Mouse (Mus musculus) kidney, postnatal 0 days (tissue): ENCODE data around the gene Mmp7. TPM values are rescaled to one million over a fixed set of nuclear protein-coding genes. Genes with fewer than 3 reads are reported as not detected.

Experiments
- ATAC-seq: fragments of 200-750 bp; cut with Nextera tagmentation; replicated peaks from 2 replicates; pipeline ENCODE4 v1.8.0; 2017; ENCODE audit warnings: low read depth, moderate number of reproducible peaks, moderate TSS enrichment, moderate library complexity; ENCODE audit not compliant: low FRiP score
- DNase-seq: peaks from one replicate; pipeline ENCODE4 v3.0.0-alpha.2; 2016; ENCODE audit warnings: low spot score
- H3K27ac ChIP-seq: fragments of 300-500 bp; sonication (generic); 2 replicates; pipeline ENCODE4 v1.5.1; 2014; ENCODE audit warnings: mild to moderate bottlenecking
- H3K27me3 ChIP-seq: fragments of 300-500 bp; sonication (generic); 2 replicates; pipeline ENCODE4 v1.6.1; 2014; ENCODE audit warnings: low read length, mixed read lengths; ENCODE audit not compliant: insufficient read depth
- H3K36me3 ChIP-seq: fragments of 300-500 bp; sonication (generic); 2 replicates; pipeline ENCODE4 v1.6.1; 2014; ENCODE audit warnings: low read length, mixed read lengths; ENCODE audit not compliant: insufficient read depth
- H3K4me1 ChIP-seq: fragments of 300-500 bp; sonication (generic); replicated peaks from 2 replicates; pipeline ENCODE4 v1.6.1; 2014; ENCODE audit warnings: antibody characterized with exemption, low read length, mixed read lengths; ENCODE audit not compliant: insufficient read depth
- H3K4me2 ChIP-seq: fragments of 300-500 bp; sonication (generic); 2 replicates; pipeline ENCODE4 v1.6.1; 2014; ENCODE audit warnings: mild to moderate bottlenecking, low read length, moderate library complexity, mixed read lengths
- H3K4me3 ChIP-seq: fragments of 300-500 bp; sonication (generic); replicated peaks from 2 replicates; pipeline ENCODE4 v1.5.1; 2014; ENCODE audit warnings: low read depth, low read length
- H3K9ac ChIP-seq: fragments of 300-500 bp; sonication (generic); 2 replicates; pipeline ENCODE4 v1.6.1; 2014; ENCODE audit warnings: low read depth, low read length
- H3K9me3 ChIP-seq: fragments of 300-500 bp; sonication (generic); replicated peaks from 2 replicates; pipeline ENCODE4 v1.6.1; 2016; ENCODE audit warnings: low read length, inconsistent platforms, mixed read lengths
- CTCF ChIP-seq: IDR thresholded peaks from 2 replicates; pipeline ENCODE4 v1.5.1; 2016; ENCODE audit warnings: antibody characterized with exemption, low read depth, mild to moderate bottlenecking, moderate library complexity
- WGBS: fragments of 180-500 bp; shearing (Covaris S2); extraction: QIAGEN DNeasy Blood & Tissue Kit; methylation state at CpG from one replicate; pipeline ENCODE4 v1.1.7; 2014; 5-methylcytosine and 5-hydroxymethylcytosine counted together
- polyA plus RNA-seq: library from polyadenylated mRNA; unstranded; fragments of >200 nt; fragmentation: Nextera tagmentation; extraction: Ambion mirVana; gene quantifications from 2 replicates; pipeline ENCODE4 v1.2.1, GENCODE M21; 2015

Gene Mmp7
- polyA plus RNA-seq, 1 experiment from 2014 or later = 0.32 TPM

GRCm38 (mm10) chr9:7661371-7661770 lies 30.5 kb upstream of the Mmp7 start:
- H3K27ac ChIP-seq = no peak overlapping the region
- no peak overlapping the region for H3K4me2 ChIP-seq
- WGBS = 76% methylated on average over 1 of the region's 1 CpGs
- ATAC-seq = 0 out of 2 replicates have a peak, but pooled peaks have one; percentile 10
- no peaks in the 10 kb centered on the region for H3K36me3 ChIP-seq
- DNase-seq = no peak
- TF ChIP-seq CTCF = no peak
- H3K9me3 ChIP-seq = no peaks in the 10 kb centered on the region; the same call in 1 of the 2 replicates
- no peaks in the 10 kb centered on the region for H3K4me1 ChIP-seq
- H3K9ac ChIP-seq = no peak overlapping the region
- no peak overlapping the region for H3K4me3 ChIP-seq
- H3K27me3 ChIP-seq = no peaks in the 10 kb centered on the region

DNA sequence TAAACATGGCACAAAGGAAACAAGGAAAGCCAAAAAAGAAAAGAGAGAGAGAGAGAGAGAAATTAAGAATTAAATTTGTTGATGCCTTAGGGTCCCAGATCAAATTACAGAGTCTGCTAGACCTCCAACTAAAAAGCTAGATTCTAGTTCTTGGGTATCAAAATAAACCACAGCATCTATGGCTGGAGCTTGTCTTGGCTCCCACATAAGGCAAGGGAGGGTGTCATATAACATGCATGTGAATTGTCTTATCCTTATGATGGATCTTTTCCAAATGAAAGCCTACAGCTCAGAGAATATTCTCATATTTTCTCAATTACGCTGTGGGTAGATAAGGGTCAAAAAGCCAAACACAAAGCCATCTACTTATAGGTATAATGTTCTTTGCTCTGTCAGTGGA lies 22.2 kb upstream of the Mmp7 start:
- ATAC-seq (no peak), DNase-seq (no peak)
- H3K4me1 ChIP-seq = no peaks in the 10 kb centered on the region
- no peak overlapping the region for H3K27ac ChIP-seq
- H3K4me2 ChIP-seq = no peak overlapping the region
- no peaks in the 10 kb centered on the region for H3K9me3 ChIP-seq
- no peak overlapping the region for H3K9ac ChIP-seq
- no peaks in the 10 kb centered on the region for H3K27me3 ChIP-seq
- H3K4me3 ChIP-seq = no peak overlapping the region
- WGBS = 86% methylated on average over 1 of the region's 1 CpGs
- H3K36me3 ChIP-seq = no peaks in the 10 kb centered on the region
- TF ChIP-seq CTCF = no peak

DNA sequence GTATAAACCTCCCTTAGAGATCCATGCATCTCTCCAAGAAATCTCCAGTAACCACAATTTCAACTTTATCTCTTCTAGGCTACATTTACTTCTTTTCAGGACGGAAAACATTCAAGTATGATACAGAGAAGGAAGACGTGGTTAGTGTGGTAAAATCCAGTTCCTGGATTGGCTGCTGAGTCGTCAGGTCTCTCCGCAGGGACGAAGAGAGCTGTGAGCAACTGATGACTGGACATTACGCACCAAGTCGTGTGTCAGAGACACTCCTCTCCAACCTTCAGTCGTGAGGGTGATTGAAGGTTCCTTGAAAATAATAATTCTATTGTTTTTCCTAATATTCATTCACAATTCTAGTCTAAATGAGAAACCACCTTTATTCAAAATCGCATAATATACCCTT lies 18.9 kb upstream of the Mmp7 start:
- ATAC-seq (no peak), DNase-seq (no peak)
- H3K9ac ChIP-seq = no peak overlapping the region
- no peak overlapping the region for H3K4me2 ChIP-seq
- no peaks in the 10 kb centered on the region for H3K36me3 ChIP-seq
- H3K4me3 ChIP-seq = no peak overlapping the region
- H3K27ac ChIP-seq = no peak overlapping the region
- WGBS = 86% methylated on average over 9 of the region's 9 CpGs
- no peak for TF ChIP-seq CTCF
- no peaks in the 10 kb centered on the region for H3K4me1 ChIP-seq
- H3K9me3 ChIP-seq = no peaks in the 10 kb centered on the region
- H3K27me3 ChIP-seq = no peaks in the 10 kb centered on the region

- Histone ChIP-seq H3K9ac (no peak overlapping the region), H3K27me3 (no peaks in the 10 kb centered on the region), H3K4me1 (no peaks in the 10 kb centered on the region), H3K9me3 (no peaks in the 10 kb centered on the region), H3K27ac (no peak overlapping the region), H3K4me3 (no peak overlapping the region), H3K36me3 (no peaks in the 10 kb centered on the region), H3K4me2 (no peak overlapping the region)
- ATAC-seq (no peak), DNase-seq (no peak)
- 74% methylated on average over 2 of the region's 2 CpGs for WGBS
- TF ChIP-seq CTCF = no peak
Measured at GRCm38 (mm10) chr9:7678154-7678837, 13.6 kb upstream of the Mmp7 start.

- no peak overlapping the region for H3K4me3 ChIP-seq
- 67% methylated on average over 9 of the region's 9 CpGs for WGBS
- no peak overlapping the region for H3K9ac ChIP-seq
- H3K36me3 ChIP-seq = no peaks in the 10 kb centered on the region
- TF ChIP-seq CTCF = no peak
- H3K9me3 ChIP-seq = no peaks in the 10 kb centered on the region
- no peak overlapping the region for H3K27ac ChIP-seq
- DNase-seq (no peak), ATAC-seq (peak; percentile 92)
- H3K27me3 ChIP-seq = no peaks in the 10 kb centered on the region
- H3K4me2 ChIP-seq = no peak overlapping the region
- H3K4me1 ChIP-seq = no peaks in the 10 kb centered on the region
Measured at GRCm38 (mm10) chr9:7682081-7682618, 9.7 kb upstream of the Mmp7 start.

GRCm38 (mm10) chr9:7686024-7686423 lies 5.9 kb upstream of the Mmp7 start:
- no peaks in the 10 kb centered on the region for H3K27me3 ChIP-seq
- WGBS = 77% methylated on average over 2 of the region's 2 CpGs
- no peaks in the 10 kb centered on the region for H3K36me3 ChIP-seq
- no peak overlapping the region for H3K9ac ChIP-seq
- H3K9me3 ChIP-seq = no peaks in the 10 kb centered on the region
- H3K4me2 ChIP-seq = no peak overlapping the region
- H3K27ac ChIP-seq = no peak overlapping the region
- ATAC-seq (no peak), DNase-seq (no peak)
- H3K4me3 ChIP-seq = no peak overlapping the region
- H3K4me1 ChIP-seq = no peaks in the 10 kb centered on the region
- TF ChIP-seq CTCF = no peak
